Mouse (Mus musculus): ENCODE results near the gene Gm17482.
"Not testable (repeated sequence)": the region's sequence is repeated elsewhere in the genome, so short reads cannot be mapped to it uniquely, and the experiment has no call there.

Gene Gm17482

DNA sequence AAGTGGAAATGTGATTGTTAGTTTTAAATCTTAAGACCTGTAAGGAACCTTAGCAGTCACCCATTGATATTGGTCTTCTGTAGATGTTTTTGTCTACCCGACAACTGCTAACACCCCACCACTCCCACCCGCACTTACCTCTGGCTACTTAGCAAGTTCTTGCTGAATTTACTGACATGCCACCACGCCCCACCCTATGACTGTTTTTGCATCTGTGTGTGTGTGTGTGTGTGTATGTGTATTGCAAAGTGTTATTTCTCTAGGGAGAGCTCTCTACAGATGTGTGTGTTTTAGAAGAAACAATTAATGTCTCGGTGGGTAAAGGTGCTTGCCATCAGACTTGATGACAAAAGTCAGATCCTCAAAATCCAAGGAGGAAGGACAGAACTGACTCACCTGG, at the start of gene Gm17482:
Gene Gm17482, plus strand, starts transcription at position 301 of the 400 bp plus-strand sequence.
- DNase-seq = no peak

DNA sequence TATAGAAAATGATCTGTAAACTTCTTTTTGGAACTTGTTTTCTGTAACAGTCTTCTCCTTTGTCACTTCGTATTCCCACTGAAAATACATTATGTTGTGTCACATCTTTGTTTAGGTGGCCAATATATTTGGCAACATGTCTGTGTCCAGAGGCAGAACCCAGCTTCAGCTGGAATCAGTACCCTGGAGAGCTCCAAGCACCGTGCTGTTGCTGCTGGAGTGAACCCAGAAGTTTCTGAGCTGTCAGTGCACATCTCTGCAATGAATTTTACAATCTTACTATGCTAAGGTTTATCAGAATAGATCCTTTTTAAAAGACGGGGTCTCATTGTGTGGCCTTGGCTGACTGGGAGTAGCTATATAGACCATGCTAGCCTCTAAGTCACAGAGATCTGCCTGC, 48.3 kb upstream of the Gm17482 start:
- DNase-seq = no peak

DNA sequence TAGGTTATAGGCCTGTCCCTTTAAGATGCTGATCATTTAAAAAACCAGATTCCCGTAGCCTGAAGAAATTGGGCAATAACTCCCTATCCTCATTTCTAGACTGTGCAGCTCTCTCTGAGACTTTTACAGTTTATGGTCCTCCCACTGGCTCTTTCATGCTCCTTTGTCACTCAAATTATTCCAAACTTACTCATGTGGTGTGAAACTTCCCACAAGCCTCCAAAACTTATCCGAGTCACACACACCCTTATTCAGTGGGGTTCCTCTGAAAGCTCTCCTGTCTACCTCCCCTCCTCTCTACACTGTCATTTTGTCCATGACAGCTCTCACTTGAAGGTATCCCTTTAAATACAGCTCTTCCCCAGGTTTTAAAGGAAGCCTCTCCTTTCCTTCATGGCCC, 46.0 kb upstream of the Gm17482 start:
- no peak for DNase-seq

DNA sequence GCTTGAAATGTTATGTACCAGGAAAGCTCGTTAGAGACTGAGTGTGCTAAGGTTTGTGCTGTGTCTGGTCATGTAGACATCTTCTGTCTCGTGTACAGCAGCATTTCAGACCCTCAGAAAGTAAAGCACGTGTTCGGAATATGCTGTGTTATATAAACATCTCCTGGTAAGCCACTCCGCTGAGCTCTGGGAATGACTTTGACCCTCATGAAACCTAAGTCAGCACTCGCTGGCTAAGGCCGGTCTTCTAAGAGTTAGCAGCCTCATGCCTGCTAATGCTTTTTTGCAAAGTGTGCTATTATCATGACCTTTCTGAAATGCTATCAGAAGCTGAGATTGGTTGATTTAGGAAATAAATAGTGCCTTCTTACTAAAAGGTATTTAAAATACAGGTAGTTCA, 36.0 kb upstream of the Gm17482 start:
- DNase-seq = no peak

DNA sequence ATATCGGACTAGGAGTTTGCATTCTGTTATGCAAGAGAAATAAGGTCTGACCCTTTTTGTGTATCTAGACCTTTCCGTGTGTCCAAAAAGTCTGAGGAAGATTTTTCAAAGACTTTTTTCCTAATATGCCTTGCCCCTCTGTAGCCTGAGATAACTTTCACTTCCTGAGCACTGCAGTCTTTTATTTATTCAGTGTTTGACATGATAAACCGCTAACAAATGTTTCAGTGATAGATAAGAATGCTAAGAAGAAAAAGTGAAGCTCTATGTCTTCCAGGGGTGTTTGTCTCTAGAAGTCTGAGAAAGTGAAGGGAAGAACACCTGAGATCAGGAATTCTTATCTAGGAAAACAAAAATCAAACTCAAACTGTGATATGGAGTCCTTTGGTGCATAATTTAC, 26.4 kb upstream of the Gm17482 start:
- DNase-seq = no peak

DNA sequence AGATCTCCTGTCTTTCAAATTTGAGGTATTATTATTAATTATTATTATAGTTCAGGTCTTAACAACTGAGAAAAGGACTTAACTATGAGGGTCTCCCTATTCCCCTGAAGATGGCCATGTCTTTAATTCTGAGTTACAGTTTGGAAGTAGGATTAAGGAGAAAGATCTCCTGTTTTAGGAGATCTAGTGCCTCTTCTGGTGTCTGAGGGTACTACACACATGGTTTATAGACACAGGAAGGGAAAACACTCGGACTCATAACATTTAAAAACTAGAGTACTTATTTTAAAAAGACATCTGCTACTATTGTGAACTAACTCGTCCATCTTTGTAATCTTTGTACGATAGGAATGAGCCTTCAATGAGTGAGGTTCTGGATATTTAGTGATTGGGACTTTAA, 24.1 kb upstream of the Gm17482 start:
- DNase-seq = no peak

DNA sequence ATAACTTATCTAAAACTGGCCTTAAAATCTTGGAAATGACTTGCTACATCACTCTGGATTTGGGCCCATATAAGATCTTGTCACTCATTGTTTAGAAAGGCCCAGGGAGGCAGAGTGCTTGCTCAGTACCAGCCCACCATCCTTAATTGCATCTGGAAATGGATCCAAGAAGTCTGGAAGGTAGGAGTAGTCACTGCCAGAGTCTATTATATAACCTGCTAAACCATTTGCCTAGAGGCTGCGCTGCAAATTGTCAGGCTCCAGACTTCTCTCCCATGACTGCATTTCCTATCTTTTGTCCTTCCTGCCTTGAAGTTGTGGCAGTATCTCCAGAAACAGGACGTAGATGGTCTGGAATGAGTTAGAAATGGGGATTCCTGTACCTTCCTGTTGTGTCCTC, 17.0 kb upstream of the Gm17482 start:
- DNase-seq = no peak

DNA sequence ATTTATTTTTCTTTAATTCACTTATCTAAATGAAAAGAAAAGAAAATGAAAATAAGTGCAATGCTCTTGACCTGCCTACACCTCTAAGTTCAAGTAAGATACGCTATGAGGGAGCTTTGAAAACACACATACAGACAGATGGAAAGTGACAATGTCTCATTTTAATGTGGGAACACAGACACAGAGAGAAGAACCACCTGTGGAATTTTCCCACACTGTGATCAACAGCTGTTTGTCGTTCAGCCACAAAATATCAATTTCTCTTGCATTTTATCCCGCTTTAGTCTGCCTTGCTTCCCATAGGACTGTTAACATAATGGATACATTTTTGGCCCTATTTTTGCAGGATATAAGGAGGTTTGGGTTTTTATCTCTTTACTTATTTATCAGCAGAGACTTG, 16.3 kb upstream of the Gm17482 start:
- DNase-seq = no peak

DNA sequence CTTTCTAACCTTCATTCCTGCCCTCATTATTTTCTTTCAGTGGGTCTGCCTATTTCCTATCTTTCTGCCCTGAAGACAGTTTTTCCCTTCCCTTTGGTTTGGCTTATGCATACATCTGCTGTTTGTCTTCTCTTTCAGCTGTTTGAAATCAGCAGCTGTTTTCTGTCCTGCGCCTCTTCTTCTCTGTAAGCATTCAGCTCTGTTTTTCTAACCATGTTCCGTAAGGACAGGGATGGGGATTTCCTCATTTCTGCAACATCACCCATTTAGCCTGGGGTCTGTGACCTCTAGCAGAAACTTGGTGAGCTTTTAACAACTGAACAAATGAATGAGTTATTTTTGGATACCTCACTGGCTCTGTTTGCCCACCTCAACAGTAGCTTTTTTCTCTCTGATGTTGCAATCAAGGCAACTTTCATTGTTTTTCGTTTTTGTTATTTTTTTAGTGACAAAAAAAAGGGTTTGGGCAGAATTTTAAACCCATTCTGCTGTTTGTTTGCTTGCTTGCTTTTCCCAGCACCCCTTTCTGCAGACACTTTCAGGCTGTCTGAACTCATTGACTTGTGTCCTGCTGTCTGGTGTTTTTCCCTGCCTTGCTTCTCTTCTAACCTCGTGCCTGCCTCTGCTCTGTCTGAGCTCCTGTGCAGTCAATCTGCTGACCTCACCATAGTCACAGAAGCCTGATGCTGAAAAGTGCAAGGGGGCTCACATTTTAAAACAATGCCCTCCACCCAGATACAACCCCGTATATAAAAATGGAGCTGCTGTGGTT, 14.8 kb upstream of the Gm17482 start:
- peak in 1 of 2 experiments; percentile 44 for DNase-seq

DNA sequence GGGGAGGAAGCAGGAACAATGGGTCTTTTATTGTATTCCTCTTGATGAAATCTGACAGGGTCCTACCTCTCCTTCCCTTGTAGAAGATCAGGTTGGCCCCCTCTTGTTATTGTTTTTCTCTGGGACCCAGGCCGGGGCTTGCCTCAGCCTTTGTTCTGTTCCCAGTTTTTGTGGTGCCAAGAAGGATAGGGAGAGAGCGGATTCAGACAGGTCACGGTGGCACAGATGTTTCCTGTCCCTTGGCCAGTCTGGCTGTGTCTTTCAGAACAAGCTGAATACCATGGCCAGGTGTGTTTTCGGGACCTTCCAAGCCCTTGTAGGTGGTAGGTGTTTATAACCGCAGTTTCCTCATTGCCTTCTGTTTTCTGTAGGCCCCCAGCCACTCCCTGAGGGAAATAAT, 14.0 kb upstream of the Gm17482 start:
- no peak for DNase-seq

DNA sequence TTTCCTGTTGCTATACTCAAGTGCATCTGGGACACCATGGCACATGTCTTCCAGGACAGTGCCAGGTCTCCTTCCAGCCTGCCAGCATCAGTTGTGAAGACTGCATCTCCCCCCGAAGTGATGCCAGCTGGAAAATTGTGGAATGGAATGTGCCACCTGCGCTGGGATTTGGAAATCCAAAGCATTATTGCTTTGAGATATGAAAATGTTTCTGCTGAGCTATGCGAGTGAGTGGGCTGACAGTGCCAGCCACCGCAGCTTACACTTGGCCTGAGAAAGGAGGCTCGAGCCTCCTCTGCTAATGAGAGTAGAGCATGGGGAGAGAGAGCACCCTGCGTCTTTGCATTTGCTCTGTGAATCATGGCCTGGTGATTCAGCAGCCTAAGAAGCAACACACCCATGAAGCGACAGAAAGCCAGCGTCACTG, 5.9 kb upstream of the Gm17482 start:
- no peak for DNase-seq

DNA sequence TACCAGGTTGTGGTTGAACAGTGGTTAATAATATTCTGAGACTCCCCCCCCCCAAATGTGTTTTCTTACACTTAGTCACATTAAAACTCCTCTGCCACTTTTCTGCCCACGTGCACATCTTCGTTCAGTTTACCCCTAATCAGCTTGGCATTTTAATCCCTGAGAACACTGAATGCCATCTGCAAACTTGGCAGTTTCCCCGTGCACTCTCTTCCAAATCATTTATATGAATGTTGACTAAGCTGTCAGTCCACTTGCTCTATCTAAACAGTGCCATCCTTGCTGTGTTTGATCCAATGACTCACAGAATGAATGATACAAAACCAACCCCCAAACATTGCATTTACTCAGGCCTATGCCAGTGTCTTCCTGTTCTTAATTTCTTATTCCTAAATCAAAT, 1.6 kb upstream of the Gm17482 start:
- no peak for DNase-seq

DNA sequence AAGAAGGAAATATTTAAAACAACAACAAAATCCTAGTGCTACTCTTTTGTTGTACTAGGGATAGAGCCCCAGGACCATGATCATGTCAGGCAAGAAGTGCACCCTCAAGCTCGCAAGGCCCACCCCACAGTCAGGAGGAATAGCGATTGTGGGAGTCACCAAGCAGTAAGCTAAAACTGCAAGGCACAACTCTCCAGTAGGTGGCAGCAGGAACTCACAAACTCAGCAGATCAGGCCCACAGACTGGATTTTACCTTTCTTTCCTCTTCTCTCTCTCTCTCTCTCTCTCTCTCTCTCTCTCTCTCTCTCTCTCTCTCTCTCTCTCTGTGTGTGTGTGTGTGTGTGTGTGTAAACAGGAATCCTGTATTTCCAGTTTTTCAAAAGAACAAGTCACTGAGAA, 386 bp downstream of the Gm17482 start:
- DNase-seq = peak; percentile 71 to 77

DNA sequence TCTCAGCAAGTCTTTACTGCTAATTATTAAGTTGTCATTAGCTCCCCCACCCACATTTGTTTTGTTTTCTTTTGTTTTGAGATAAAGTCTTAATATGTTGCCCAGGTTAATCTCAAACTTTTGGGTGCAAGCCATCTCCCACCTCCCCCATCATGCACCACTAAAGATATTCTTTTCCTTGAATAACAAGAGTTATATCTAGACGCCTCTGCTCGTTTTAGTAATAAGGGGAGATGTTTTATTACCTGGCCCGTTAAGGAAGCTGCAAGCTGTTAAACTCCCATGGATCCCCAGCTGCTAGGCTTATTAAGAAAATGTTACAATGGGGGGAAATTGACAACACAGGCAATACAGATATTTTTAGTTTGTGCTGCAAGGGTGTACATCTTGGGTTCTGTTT, 3.4 kb downstream of the Gm17482 start:
- DNase-seq = no peak

DNA sequence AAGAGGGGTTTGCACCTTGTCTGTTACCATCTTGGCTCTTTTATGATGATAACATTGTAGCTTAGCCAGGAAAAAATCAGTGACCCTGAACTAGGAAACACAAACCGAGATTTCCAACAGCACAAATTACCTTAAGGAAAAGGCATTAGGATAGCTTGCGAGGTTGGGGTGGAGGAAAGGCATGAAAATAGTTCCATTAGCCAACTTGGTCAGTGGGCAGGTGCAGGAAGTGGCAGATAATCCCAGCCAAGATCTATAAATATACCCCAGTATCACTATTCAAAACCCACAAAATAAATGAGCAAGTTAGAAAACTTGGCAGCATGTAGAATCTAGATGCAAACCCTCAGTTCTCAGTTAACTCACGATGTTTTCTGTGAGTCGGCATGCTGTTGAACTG, 4.7 kb downstream of the Gm17482 start:
- no peak for DNase-seq

DNA sequence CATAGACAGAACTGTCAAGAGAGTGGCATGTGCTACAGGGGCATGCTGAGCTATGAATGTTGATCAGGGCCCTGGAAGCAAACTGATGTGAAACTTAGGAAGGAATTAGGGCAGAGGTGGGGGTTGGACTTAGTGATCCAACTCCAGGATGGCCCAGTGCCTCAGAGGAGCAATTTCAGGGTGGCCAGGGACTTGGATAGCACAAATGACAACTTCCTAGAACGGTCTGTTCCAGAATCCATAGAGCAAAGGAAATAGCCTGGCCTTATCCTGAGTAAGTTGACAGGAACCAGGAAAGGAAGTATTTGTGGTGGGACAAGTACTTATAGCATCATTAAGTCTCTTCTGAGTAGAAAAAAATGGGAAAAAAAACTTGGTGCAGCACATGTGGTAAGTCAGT, 5.4 kb downstream of the Gm17482 start:
- no peak for DNase-seq

DNA sequence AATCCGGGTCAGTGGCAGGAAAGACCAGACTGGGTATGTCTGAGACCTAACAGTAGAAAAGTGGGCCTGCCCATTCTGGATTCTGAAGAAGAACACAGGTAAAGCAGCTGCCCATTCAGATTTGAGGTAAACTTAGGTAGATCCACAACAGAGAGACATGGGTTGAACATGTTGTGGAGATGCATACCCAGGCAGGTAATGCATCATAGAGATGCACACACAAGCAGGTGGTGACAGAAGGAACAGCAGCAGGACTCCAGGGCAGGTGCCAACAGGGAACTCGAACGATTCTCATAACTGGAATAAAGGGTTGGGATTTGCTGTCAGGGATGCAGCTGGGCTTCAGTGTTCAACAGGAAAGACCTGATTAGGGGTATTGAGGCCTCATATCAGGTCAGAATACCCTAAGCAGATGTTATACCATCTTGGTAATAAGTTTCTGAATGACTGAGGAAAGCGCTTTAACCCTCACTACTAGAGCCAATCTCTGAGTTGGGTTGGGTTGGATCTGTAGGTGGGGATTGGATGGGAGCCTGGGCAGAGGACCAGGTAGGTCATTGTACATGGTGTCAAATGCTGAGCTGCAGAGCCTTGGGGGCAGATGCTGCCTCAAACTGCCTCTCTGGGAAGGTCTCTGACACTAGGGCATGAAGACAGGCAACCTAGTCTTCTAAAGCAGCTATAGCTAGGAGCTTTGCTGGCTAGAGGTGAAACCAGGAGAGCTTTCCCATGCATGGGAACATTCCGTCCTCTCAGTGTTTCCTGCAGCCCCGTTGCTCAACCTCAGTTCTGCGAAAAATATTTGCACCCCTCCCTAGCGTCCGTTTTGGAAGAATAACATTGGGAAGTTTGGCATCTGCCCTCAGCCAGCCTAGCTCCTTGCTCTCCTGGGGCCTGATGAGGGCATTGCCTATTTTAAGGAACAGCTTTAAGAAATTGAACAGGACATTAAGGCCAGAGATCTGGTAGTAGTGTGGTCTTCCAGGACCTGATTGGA, 11.2 kb downstream of the Gm17482 start:
- DNase-seq = peak; percentile 37 to 54

DNA sequence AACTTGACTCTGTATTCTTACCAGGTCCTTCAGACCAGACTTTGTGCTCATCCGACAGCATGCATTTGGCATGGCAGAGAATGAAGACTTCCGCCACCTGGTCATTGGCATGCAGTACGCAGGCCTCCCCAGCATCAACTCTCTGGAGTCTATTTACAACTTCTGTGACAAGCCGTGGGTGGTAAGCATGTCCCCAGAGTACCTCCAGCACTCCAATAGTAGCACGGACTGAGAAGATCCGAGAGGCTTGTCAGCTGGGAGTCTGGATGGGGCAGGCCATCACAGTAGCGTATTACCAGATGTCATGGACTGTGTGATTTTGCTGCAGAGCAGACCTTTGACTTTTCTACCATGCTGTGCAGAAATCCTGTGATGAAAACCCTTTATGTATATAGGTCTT, 12.2 kb downstream of the Gm17482 start:
- DNase-seq = no peak

DNA sequence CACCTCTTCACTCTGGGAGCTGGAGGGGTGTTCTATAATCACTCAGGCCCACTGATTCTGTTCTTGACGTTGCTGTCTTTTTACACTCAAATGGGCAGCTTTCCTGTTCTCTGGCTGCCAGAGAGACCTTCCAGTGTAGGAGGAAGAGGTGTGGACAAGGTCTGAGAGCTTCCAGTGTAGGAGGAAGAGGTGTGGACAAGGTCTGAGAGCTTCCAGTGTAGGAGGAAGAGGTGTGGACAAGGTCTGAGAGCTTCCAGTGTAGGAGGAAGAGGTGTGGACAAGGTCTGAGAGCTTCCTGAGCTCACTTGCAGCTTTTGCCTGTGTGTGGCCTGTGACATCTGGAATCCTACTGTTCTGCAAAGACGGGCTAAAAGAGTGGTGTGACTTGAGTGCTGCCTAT, 13.3 kb downstream of the Gm17482 start:
- not testable (repeated sequence) for DNase-seq

DNA sequence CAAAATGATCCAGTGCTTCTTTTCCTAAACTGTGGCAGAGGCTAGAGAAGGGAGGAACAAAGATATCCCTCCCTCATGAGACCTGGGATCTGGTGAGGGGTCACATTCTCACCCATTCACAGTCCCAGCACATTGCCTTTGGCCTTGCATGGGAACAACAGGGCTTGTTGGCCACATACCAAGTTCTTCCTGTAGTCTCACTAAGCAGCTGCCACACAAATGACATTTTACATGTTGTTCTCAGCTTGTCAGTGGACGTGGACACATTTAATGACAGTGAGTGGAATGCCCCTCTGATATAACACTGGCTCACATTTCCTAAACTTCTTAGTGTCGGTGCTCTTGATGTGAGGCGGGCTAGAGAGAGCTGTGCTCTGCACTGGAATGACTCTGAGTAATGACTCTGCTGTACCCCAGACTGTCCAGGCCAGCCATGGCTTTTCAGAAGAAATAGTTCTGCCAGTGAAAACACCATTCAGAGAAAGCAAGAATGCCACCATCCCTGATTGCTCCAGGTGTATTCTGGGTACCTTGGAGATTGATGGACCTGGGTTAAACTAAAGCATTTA, 14.1 kb downstream of the Gm17482 start:
- DNase-seq = no peak

DNA sequence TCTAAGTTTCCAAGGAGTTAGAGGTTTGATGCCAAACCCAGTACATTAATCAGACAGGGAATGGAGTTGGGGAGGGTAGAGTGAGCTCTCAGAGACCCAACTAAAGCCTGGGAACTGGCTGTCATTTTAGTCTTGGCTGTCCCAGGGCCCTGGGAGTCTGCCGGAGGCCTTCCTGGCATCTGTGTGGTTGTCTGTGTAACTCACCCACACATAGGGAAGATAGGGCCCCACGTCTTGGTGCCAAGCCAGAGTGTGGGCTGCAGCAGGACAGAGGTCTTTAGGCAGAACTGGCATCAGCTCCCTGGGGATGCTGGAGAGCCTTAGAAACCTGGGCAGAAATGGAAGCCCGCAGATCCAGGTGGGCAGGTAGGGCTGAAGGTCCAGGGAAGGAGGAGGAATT, 14.8 kb downstream of the Gm17482 start:
- DNase-seq = no peak

DNA sequence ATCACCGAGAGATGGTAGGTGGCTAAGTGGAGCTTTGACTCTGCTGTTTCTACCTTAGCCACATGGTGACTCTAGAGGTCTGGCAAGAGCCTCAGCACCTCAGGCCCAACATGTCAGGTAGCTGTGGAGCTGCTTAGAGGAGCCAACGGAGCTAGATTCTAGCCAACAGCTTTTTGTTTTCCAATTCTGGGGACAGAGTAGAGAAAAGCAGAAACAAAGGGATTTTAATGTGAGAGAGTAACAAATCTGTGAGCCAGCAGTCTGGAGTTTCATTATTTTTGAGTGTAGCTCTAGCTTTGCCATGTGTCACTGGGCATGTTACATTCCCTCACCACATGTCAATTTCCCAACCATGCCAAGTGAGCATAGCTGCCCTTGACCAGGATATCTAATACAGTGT, 17.1 kb downstream of the Gm17482 start:
- DNase-seq = no peak

DNA sequence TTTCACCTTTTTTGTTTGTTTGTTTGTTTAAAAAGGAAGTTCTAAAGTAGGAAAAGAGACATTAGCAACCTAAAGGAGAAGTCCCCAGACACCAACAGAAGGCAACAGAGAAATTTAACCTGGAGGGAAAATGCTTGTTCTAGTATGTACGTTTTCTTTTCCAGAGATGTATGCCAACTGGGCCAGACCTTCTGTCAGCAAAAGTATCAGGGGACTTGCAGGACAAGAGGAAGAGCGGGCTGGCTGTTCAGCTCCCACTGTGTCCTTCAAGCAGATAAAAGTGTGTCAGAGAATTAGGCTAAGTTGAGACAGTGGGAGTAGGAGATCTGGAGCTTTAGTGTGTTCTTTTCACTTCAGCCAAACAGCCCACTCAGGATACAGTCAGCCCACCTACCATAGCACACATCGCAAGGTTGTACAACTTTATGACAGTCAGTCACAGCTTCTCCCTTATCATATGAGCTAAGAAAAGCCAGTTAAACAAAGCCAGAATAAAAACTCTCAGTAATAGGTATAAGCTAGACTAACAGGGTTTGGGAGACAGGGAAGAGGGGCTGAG, 18.4 kb downstream of the Gm17482 start:
- no peak for DNase-seq
